Mouse (Mus musculus): Measurements from ENCODE around the gene Gm13199. TPM values are rescaled to one million over a fixed set of nuclear protein-coding genes. Genes with fewer than 3 reads are reported as not detected.

Gene Gm13199
- total RNA-seq (2023) = not detected

GRCm38 (mm10) chr2:5862834-5863233, at the start of gene Gm13199:
Gene Gm13199, minus strand, starts transcription at chr2:5862934.

DNA sequence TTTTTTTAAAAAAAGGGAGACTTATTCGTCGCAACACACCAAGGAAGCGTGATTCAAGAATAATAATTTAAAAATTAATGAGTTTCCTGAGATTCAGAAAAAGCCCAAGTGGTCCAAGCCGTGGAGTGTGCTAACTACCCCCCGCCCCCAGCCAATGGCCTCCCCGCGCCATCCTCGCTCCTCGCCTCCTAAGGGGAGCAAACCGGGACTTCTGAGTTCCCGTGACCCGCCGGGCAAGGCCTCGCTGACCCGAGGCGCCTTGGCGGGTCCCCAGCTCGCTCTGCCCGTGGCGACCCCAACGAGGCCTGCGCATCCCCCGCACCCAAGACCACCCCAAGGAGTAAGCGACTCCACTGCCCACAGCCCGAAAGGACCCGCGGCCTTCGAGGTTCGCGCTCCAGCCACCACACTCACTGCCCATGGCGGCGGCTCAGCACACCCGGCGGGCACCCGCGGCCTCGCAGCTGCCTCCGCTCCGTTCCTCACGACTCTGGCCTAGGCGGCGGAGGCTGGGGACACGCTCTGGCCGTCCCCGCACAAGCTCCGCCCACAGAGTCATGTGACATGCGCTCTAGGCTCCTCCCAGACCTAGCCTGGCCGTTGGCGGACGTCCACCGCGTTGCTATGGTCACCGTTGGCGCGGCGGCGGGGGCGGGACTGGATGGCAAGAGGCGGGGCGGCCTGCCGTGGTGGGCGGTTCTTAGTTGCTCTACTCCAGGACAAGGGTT, 32.3 kb upstream of the Gm13199 start, which contains the start of gene Sec61a2:
TSS of gene Sec61a2 (minus strand) at position 590 of the 728 bp plus-strand sequence.

DNA sequence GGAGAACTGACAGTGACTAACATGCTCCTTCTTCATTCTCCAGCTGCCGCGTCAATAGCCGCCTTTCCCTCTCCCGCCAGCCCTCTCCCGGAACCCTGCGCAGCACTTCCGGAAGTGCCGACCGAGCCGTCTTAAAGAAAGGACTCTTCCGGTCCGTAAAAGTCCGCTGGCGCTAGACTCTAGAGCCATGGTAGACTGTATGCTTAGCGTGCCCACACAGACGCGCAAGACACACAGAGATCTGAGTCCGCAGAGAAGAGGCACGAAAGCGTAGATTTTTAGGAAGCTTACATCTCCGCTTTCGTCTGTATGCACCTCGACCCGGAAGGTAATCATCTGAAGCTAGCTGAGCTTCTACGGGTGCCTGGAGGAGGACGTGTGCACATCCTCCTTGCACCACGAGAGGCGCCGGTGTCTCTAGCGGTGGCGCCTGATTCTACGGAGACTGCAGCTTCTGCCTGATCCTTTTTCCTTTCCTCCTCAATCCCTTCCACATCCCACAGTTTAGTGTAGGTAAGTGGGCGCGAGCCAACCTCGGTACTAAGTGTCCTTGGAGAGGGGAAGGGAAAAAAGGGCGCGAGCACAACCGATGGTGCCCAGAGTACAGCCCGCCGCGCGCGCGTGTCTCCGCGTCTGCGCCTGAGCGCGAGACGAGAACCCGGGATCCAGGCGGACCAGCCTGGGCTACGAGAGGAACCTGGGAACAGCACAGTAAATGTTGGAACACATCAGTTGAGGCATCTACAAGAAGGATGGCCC, 17.7 kb downstream of the Gm13199 start, which contains the start of the genes Nudt5 and Cdc123:
TSS of gene Nudt5 (plus strand) at position 147 of the 759 bp plus-strand sequence.
TSS of gene Cdc123 (minus strand) at position 292 of the 759 bp plus-strand sequence.

Other genes starting within 250 kb of the Gm13199 start
- gene Camk1d, start 148.4 kb downstream of the Gm13199 start, total RNA-seq (2023) = 49.3 TPM
- gene Nudt5, start 17.9 kb downstream of the Gm13199 start, total RNA-seq (2023) = 28.3 TPM
- 81.5 TPM for gene Cdc123, start 17.8 kb downstream of the Gm13199 start, total RNA-seq (2023)
- gene Sec61a2, start 32.5 kb upstream of the Gm13199 start, total RNA-seq (2023) = 26.9 TPM
- gene Dhtkd1, start 79.9 kb upstream of the Gm13199 start, total RNA-seq (2023) = not detected
- gene Upf2, start 88.5 kb upstream of the Gm13199 start, total RNA-seq (2023) = 49.5 TPM